Mouse (Mus musculus): ENCODE results near the gene Gm10644. TPM values are rescaled to one million over a fixed set of nuclear protein-coding genes. Genes with fewer than 3 reads are reported as not detected.

The Gm10644 gene
- polyA plus RNA-seq, 1 experiment from 2014 or later: 1.0 TPM

DNA sequence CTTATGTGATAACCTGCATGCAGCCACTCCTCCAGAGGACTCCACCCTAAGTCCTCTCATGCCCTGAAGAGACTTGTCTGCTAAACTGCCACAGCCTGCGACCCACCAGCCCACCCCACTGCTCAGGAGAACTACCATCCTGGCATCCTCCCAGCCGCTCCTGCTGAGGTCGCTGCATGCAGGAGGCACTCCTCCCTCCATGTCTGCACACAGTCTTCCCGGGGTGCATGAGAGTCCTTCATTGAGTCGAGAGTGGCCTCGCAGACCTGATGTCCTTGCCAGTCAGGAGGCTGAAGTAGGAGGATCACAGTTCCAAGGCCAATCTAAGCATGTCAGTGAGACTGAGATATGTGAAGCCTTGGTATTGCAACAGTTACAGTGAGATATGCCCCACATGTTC, 37.4 kb downstream of the Gm10644 start:
- no peak for DNase-seq (ENCODE audit: low spot score)
- Histone ChIP-seq H3K4me3 (no peak overlapping the region), H3K27ac (replicated peaks) (no peak overlapping the region), H3K27me3 (replicated peaks; ENCODE audit: low read depth, poor library complexity, severe bottlenecking) (no peaks in the 10 kb centered on the region), H3K4me1 (peaks cover 17% of the 10 kb centered on the region), H3K9me3 (no peaks in the 10 kb centered on the region), H3K36me3 (replicated peaks) (peaks cover 63% of the 10 kb centered on the region)
- WGBS: 86% methylated on average over 6 of the region's 6 CpGs

DNA sequence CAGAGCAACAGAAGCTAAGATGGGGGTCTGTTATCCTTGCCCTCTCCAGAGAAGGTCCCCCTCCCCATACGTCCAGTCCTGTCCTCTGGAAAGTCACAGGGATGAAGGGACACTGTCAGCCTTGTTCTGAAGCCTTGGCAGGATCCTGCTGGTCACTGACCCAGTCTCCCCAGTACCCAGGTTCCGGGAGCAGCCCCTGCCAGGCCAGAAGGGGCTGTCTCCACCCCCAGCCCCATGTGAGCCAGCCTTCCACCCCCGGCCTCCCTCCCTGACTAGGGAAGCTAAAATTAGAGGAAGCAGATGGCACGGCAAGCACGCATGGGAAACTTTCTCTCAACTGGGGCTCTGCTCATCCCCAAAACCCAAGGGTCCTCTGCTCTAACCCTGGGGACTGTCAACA, 39.0 kb downstream of the Gm10644 start:
- no peak overlapping the region for H3K27ac ChIP-seq (replicated peaks)
- peaks cover 22% of the 10 kb centered on the region for H3K4me1 ChIP-seq
- DNase-seq (ENCODE audit: low spot score): no peak
- no peaks in the 10 kb centered on the region for H3K9me3 ChIP-seq
- H3K4me3 ChIP-seq: no peak overlapping the region
- peaks cover 57% of the 10 kb centered on the region for H3K36me3 ChIP-seq (replicated peaks)
- 77% methylated on average over 5 of the region's 5 CpGs for WGBS
- no peaks in the 10 kb centered on the region for H3K27me3 ChIP-seq (replicated peaks; ENCODE audit: low read depth, poor library complexity, severe bottlenecking)

DNA sequence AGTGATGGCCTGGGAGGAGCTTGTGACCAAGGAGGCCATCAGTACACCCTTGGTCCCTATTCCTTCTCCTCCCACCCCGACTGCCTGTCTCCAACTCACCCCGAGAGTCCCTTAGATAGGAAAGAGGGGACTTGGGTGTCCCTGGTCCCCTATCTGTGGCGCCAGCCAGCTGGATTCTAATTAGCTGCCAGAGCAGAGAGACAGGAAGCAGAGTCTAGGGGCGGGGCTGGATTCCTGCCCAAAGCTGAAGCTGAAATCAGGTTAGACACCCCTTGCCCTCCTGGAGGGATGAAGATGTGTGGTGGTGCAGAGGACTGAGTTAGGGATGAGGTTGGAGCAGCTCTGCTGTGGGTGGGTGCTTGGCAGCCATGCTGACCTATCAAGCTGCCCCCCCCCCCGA, 40.1 kb downstream of the Gm10644 start:
- Histone ChIP-seq H3K4me3 (no peak overlapping the region), H3K27me3 (replicated peaks; ENCODE audit: low read depth, poor library complexity, severe bottlenecking) (no peaks in the 10 kb centered on the region), H3K9me3 (no peaks in the 10 kb centered on the region), H3K4me1 (peaks cover 26% of the 10 kb centered on the region), H3K27ac (replicated peaks) (peak overlapping the region; percentile 5; the same call in 1 of the 2 replicates), H3K36me3 (replicated peaks) (peaks cover 49% of the 10 kb centered on the region)
- no peak for DNase-seq (ENCODE audit: low spot score)
- 65% methylated on average over 5 of the region's 5 CpGs for WGBS

DNA sequence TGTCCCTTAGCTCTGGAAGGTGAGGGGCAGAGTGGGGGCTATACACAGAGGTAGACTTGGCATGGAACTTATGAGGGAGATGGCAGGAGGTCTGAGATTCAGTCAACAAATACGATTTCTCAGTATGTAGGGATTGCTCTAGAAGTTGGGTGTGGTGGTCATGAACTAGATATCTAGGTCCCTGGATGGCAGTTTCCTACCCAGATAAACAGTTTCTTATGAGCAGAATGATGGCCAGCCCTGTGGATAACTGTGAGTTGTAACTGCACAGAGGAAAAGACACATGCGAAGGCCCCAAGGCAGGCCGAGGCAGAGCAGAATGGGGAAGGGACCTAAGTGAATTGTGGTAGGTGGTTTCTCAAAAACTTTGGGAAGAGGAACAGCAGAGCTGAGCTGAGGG, 40.8 kb downstream of the Gm10644 start:
- Histone ChIP-seq H3K36me3 (replicated peaks) (peaks cover 48% of the 10 kb centered on the region), H3K4me1 (peaks cover 32% of the 10 kb centered on the region), H3K9me3 (no peaks in the 10 kb centered on the region), H3K27me3 (replicated peaks; ENCODE audit: low read depth, poor library complexity, severe bottlenecking) (no peaks in the 10 kb centered on the region), H3K4me3 (no peak overlapping the region), H3K27ac (replicated peaks) (no peak overlapping the region)
- no peak for DNase-seq (ENCODE audit: low spot score)
- 89% methylated on average over 3 of the region's 3 CpGs for WGBS

GRCm38 (mm10) chr8:83911809-83912731, 42.9 kb downstream of the Gm10644 start:
- H3K36me3 ChIP-seq (replicated peaks): peaks cover 40% of the 10 kb centered on the region
- H3K9me3 ChIP-seq: no peaks in the 10 kb centered on the region
- no peak for DNase-seq (ENCODE audit: low spot score)
- peaks cover 44% of the 10 kb centered on the region for H3K4me1 ChIP-seq
- H3K27me3 ChIP-seq (replicated peaks; ENCODE audit: low read depth, poor library complexity, severe bottlenecking): no peaks in the 10 kb centered on the region
- H3K4me3 ChIP-seq: no peak overlapping the region
- 0 out of 2 replicates have a peak overlapping the region, but pooled peaks have one; percentile 21 for H3K27ac ChIP-seq (replicated peaks)
- WGBS: 81% methylated on average over 5 of the region's 5 CpGs

- no peaks in the 10 kb centered on the region for H3K27me3 ChIP-seq (replicated peaks; ENCODE audit: low read depth, poor library complexity, severe bottlenecking)
- no peak overlapping the region for H3K4me3 ChIP-seq
- 0 out of 2 replicates have a peak overlapping the region, but pooled peaks have one; percentile 20 for H3K27ac ChIP-seq (replicated peaks)
- DNase-seq (ENCODE audit: low spot score): no peak
- peaks cover 46% of the 10 kb centered on the region for H3K4me1 ChIP-seq
- H3K9me3 ChIP-seq: no peaks in the 10 kb centered on the region
- 61% methylated on average over 8 of the region's 8 CpGs for WGBS
- H3K36me3 ChIP-seq (replicated peaks): peaks cover 42% of the 10 kb centered on the region
These were observed 45.7 kb downstream of the Gm10644 start for GRCm38 (mm10) chr8:83909311-83909710.

DNA sequence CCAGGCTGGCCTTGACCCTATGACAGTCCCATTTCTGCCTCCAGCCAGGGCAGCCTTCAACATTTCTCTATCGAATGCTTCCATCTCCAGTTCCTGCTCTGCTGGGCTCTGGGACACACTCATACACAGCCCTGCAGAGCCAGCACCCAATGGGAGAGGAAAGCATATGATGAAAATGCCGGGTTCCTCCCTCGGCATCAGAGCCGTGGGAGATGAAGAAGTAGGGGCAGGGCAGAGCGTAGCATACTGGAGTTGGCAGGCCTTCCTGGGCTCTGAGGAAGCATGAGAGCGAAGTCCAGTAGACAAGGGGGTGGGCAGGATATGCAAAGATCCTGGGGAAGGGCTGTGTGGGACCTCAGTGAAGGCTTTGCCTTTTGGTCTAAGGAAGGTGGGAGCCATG, 46.4 kb downstream of the Gm10644 start:
- Histone ChIP-seq H3K4me1 (peaks cover 50% of the 10 kb centered on the region), H3K4me3 (no peak overlapping the region), H3K36me3 (replicated peaks) (peaks cover 42% of the 10 kb centered on the region), H3K27me3 (replicated peaks; ENCODE audit: low read depth, poor library complexity, severe bottlenecking) (no peaks in the 10 kb centered on the region), H3K27ac (replicated peaks) (no peak overlapping the region), H3K9me3 (no peaks in the 10 kb centered on the region)
- no peak for DNase-seq (ENCODE audit: low spot score)
- 89% methylated on average over 6 of the region's 6 CpGs for WGBS

GRCm38 (mm10) chr8:83902961-83903666, 51.9 kb downstream of the Gm10644 start:
- Histone ChIP-seq H3K4me1 (peaks cover 70% of the 10 kb centered on the region), H3K9me3 (no peaks in the 10 kb centered on the region), H3K27me3 (replicated peaks; ENCODE audit: low read depth, poor library complexity, severe bottlenecking) (0 out of 2 replicates have a peak, but pooled peaks cover 3% of the 10 kb centered on the region), H3K36me3 (replicated peaks) (peaks cover 20% of the 10 kb centered on the region), H3K27ac (replicated peaks) (peak overlapping the region; percentile 78), H3K4me3 (peak overlapping the region; percentile 93)
- DNase-seq (ENCODE audit: low spot score): peak; percentile 73
- WGBS: 5% methylated on average over 13 of the region's 13 CpGs

- Histone ChIP-seq H3K36me3 (replicated peaks) (peaks cover 16% of the 10 kb centered on the region), H3K27me3 (replicated peaks; ENCODE audit: low read depth, poor library complexity, severe bottlenecking) (peaks cover 15% of the 10 kb centered on the region), H3K4me3 (peak overlapping the region; percentile 93), H3K27ac (replicated peaks) (peak overlapping the region; percentile 94), H3K9me3 (no peaks in the 10 kb centered on the region), H3K4me1 (peaks cover 80% of the 10 kb centered on the region)
- 14% methylated on average over 14 of the region's 14 CpGs for WGBS
- DNase-seq (ENCODE audit: low spot score): peak; percentile 41
These were observed 53.2 kb downstream of the Gm10644 start for GRCm38 (mm10) chr8:83901566-83902485.

GRCm38 (mm10) chr8:83900957-83901270, 54.1 kb downstream of the Gm10644 start:
- Histone ChIP-seq H3K4me1 (peaks cover 80% of the 10 kb centered on the region), H3K4me3 (peak overlapping the region; percentile 93)

GRCm38 (mm10) chr8:83900266-83900956, 54.6 kb downstream of the Gm10644 start:
- peak overlapping the region; percentile 94 for H3K27ac ChIP-seq (replicated peaks)
- DNase-seq (ENCODE audit: low spot score): peak; percentile 54
- H3K4me3 ChIP-seq: peak overlapping the region; percentile 93
- under 1% methylated on average over 82 of the region's 100 CpGs for WGBS
- H3K4me1 ChIP-seq: peaks cover 76% of the 10 kb centered on the region
- H3K36me3 ChIP-seq (replicated peaks): peaks cover 6% of the 10 kb centered on the region
- no peaks in the 10 kb centered on the region for H3K9me3 ChIP-seq
- H3K27me3 ChIP-seq (replicated peaks; ENCODE audit: low read depth, poor library complexity, severe bottlenecking): peaks cover 29% of the 10 kb centered on the region

More at GRCm38 (mm10) chr8:83900957-83901270, 54.1 kb downstream of the Gm10644 start:
- peak overlapping the region; percentile 94 for H3K27ac ChIP-seq (replicated peaks)
- WGBS: under 1% methylated on average over 36 of the region's 40 CpGs
- H3K9me3 ChIP-seq: no peaks in the 10 kb centered on the region
- peaks cover 24% of the 10 kb centered on the region for H3K27me3 ChIP-seq (replicated peaks; ENCODE audit: low read depth, poor library complexity, severe bottlenecking)
- H3K36me3 ChIP-seq (replicated peaks): peaks cover 11% of the 10 kb centered on the region
- DNase-seq (ENCODE audit: low spot score): peak; percentile 55
